Mouse (Mus musculus) neural tube, postnatal 0 days (tissue): Measurements from ENCODE around the gene Chia1. TPM values are rescaled to one million over a fixed set of nuclear protein-coding genes. Genes with fewer than 3 reads are reported as not detected.

ENCODE experiments used
- polyA plus RNA-seq: library from polyadenylated mRNA; unstranded; fragments of >200 nt; fragmentation: Nextera tagmentation; extraction: Ambion mirVana; gene quantifications from 2 replicates; pipeline ENCODE4 v1.2.1, GENCODE M21; 2015

Chia1 gene
- polyA plus RNA-seq, result 1.4 and 1.7 TPM in 2 replicates

DNA sequence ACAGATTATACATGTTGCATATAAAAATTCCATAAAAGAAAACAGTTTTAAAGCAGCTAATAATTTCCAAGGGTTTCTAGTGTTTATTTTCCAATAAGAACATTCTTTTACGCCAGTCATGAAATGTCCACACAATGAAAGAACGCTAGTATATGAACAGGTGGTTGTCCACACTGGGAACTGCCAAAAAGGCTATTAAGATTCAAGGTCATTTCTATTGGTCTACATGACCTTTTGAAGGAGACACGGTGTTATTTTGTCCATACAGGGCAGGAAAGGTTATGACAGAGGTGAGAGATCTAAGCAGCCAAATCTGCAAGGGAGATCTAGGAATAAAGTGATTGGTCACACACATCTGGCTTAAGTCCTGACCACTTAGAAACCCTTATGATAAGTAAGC is at the start of gene Chia1:
TSS of gene Chia1 (plus strand) at position 301 of the 400 bp plus-strand sequence.

DNA sequence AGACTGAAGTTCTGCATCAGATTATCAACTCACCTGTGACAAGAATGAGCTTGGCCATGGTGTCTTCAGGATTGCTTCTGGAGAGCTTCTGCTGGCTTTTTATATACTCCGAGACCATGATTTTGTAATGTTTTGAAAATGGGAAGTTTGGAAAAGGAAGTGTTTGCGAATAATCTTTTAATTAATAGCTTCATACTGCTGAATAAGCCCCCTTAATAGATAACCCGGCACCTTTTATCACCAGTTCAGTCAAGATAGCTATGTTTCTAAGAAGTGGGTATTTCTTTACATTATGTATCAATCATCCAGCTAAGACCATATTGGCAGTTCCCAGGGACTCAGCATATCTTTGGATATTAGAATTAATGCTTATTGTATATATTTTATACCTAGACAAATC is 54.4 kb downstream of the Chia1 start, which contains the start of gene Chil3:
TSS of gene Chil3 (minus strand) at position 101 of the 400 bp plus-strand sequence.

Other genes starting within 250 kb of the Chia1 start
- gene Adora3, start 242.4 kb upstream of the Chia1 start, polyA plus RNA-seq, result 0.44 and 0.69 TPM in 2 replicates
- gene Tmigd3, start 242.3 kb upstream of the Chia1 start, polyA plus RNA-seq, result not detected in 2 replicates
- 0.18 and 0.71 TPM in 2 replicates for gene I830077J02Rik, start 180.6 kb upstream of the Chia1 start, polyA plus RNA-seq
- gene Wdr77, start 153.9 kb upstream of the Chia1 start, polyA plus RNA-seq, result 79.9 and 92.7 TPM in 2 replicates
- 615 and 658 TPM in 2 replicates for gene Atp5f1, start 153.1 kb upstream of the Chia1 start, polyA plus RNA-seq
- 4.6 and 5.0 TPM in 2 replicates for gene Ovgp1, start 139.5 kb upstream of the Chia1 start, polyA plus RNA-seq
- 3.8 and 6.8 TPM in 2 replicates for gene Pifo, start 98.6 kb upstream of the Chia1 start, polyA plus RNA-seq
- gene Chil5, start 80.4 kb upstream of the Chia1 start, polyA plus RNA-seq, result 0.36 TPM in 1 of 2 replicates, not detected in the other
- 0.13 TPM in 1 of 2 replicates, not detected in the other for gene Chil3, start 54.3 kb downstream of the Chia1 start, polyA plus RNA-seq
- not detected in 2 replicates for gene Chil4, start 106.3 kb downstream of the Chia1 start, polyA plus RNA-seq